Mouse (Mus musculus) naive thymus-derived CD4-positive, alpha-beta T cell, adult 5 months (primary cell): ENCODE measurements around the gene Slc9a5. TPM values are rescaled to one million over a fixed set of nuclear protein-coding genes. Genes with fewer than 3 reads are reported as not detected.

Experiments
- polyA plus RNA-seq: library from polyadenylated mRNA; unstranded; fragments of 100-300 nt; shearing (Covaris generic); gene quantifications from one replicate; pipeline ENCODE4 v1.2.1, GENCODE M21; 2017

The Slc9a5 gene
- polyA plus RNA-seq: 0.11 TPM

GRCm38 (mm10) chr8:105348450-105349095 is at the start of gene Slc9a5:
Gene Slc9a5 (plus strand): TSS chr8:105348843.

DNA sequence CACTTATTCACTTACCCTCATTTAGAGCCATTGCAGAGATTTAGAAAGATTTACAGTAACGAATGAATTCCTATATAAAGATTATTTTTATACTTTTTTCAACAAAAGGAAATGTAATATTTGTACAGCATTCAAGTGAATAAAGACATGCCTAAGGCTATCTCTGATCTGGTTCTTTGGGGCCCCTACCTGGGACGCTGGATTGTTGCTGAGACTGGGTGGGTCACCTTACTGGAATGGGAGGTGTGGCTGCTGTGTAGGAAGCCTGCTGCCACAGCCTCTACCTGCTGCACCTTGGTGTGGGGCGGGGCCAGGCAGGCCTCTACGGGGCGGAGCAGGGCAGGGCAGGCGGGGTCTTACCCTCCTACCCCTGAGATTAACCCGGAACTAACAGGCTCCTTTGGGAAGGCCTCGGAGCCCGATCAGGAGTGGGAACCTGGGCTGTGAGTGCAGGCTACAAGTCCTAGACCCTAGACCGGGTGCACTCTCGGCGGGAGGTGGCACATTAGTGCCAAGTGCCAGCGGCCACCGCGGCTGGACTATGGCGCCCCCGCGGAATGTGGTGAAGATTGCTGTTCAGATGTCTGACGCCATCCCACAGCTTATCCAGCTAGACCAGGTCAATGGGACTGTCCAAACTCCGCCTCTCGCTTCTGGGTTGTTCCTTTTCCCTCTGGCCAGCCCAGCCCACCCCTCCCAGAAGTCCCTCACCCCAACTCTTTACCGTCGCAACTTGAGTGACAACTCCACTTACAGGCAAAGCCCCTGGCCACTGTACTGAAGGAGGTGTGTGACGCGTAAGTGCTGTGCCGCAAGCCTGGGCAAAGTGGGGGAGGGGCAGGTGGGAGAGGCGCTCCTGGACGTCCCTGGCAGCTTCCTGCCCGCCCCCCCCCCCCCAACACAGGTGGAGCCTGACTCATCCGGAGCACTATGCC is 43.2 kb upstream of the Slc9a5 start, which contains the start of gene Elmo3:
Elmo3 (plus strand) TSS at position 391 of the 935 bp plus-strand sequence.

GRCm38 (mm10) chr8:105326141-105326672 is 22.4 kb upstream of the Slc9a5 start, which contains the start of the genes Lrrc29 and Tmem208:
Gene Lrrc29 (minus strand): TSS chr8:105326278.
Gene Tmem208 (plus strand): TSS chr8:105326354.

DNA sequence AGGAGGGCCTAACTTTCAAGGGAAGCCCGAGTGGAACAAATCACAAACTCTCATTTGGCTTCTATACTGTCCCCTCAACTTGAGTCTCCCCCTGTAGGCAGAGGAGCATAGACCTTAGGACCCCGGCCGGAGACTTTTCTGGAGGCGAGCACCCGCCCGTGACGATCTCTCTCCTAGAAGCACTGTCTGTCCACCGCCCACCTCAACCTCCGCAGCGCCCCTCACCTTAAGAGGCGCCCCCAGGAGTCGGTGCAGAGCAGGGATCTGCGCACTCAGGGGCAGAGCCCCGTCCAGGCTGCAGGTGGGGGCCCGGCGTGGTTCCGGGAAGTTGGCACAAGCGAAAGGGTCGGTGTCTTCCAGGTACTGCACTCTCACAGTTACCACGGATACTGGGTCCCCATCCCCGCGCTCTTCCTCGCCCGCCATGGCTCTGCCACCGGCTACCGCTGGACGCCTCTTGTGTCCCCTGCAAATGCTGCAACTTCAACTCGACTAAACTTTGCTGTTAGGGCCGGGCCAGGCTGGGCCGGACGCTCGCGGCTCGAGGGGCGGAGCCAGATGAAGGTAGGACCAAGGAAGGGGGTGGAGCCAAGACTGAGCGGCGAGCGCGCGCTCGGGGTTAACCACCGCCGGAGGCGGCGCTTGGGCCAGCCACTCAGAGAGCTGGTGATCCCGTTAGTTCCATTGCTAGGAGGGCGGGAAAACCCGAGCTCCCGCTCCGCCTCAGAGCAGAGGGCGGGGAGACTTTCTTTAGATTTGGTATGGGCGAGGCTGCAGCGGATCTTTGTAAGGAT is 1.0 kb upstream of the Slc9a5 start, which contains the start of gene Fhod1:
Fhod1 (minus strand) TSS at position 526 of the 794 bp plus-strand sequence.

GRCm38 (mm10) chr8:105373032-105373431 is 24.4 kb downstream of the Slc9a5 start, which contains the start of gene Plekhg4:
Gene Plekhg4 (plus strand): TSS chr8:105373274.

GRCm38 (mm10) chr8:105413391-105413790 is 64.7 kb downstream of the Slc9a5 start, which contains the start of the genes Kctd19 and Lrrc36:
Gene Kctd19 (minus strand): TSS chr8:105413502.
Gene Lrrc36 (plus strand): TSS chr8:105413571.

Other genes with a start within 250 kb of the Slc9a5 start
- not detected for gene Ces4a, start 217.0 kb upstream of the Slc9a5 start, polyA plus RNA-seq
- gene Cbfb, start 178.2 kb upstream of the Slc9a5 start, polyA plus RNA-seq: 89.9 TPM
- 29.6 TPM for gene D230025D16Rik, start 123.7 kb upstream of the Slc9a5 start, polyA plus RNA-seq
- 0.55 TPM for gene B3gnt9, start 93.7 kb upstream of the Slc9a5 start, polyA plus RNA-seq
- 40.0 TPM for gene Tradd, start 84.2 kb upstream of the Slc9a5 start, polyA plus RNA-seq
- 9.9 TPM for gene Fbxl8, start 84.2 kb upstream of the Slc9a5 start, polyA plus RNA-seq
- not detected for gene Hsf4, start 79.0 kb upstream of the Slc9a5 start, polyA plus RNA-seq
- gene Nol3, start 72.7 kb upstream of the Slc9a5 start, polyA plus RNA-seq: not detected
- gene 4931428F04Rik, start 59.0 kb upstream of the Slc9a5 start, polyA plus RNA-seq: 2.1 TPM
- 1.8 TPM for gene Exoc3l, start 52.7 kb upstream of the Slc9a5 start, polyA plus RNA-seq
- gene E2f4, start 51.2 kb upstream of the Slc9a5 start, polyA plus RNA-seq: 112 TPM
- 4.2 TPM for gene Elmo3, start 43.2 kb upstream of the Slc9a5 start, polyA plus RNA-seq
- 1.9 TPM for gene Lrrc29, start 22.6 kb upstream of the Slc9a5 start, polyA plus RNA-seq
- 62.3 TPM for gene Tmem208, start 22.5 kb upstream of the Slc9a5 start, polyA plus RNA-seq
- 1.6 TPM for gene Fhod1, start 890 bp upstream of the Slc9a5 start, polyA plus RNA-seq
- gene Plekhg4, start 24.4 kb downstream of the Slc9a5 start, polyA plus RNA-seq: not detected
- gene Kctd19, start 64.7 kb downstream of the Slc9a5 start, polyA plus RNA-seq: not detected
- not detected for gene Lrrc36, start 64.7 kb downstream of the Slc9a5 start, polyA plus RNA-seq
- not detected for gene Tppp3, start 122.7 kb downstream of the Slc9a5 start, polyA plus RNA-seq
- gene Zdhhc1, start 148.1 kb downstream of the Slc9a5 start, polyA plus RNA-seq: 4.9 TPM
- 0.19 TPM for gene Hsd11b2, start 169.9 kb downstream of the Slc9a5 start, polyA plus RNA-seq
- gene Atp6v0d1, start 217.2 kb downstream of the Slc9a5 start, polyA plus RNA-seq: 92.5 TPM